Mouse (Mus musculus) megakaryocyte, embryonic 14.5 days (primary cell): ENCODE data around the gene Las1l.

ENCODE experiments used
- FLI1 ChIP-seq: IDR thresholded peaks from 2 replicates; pipeline ENCODE4 v1.6.1; 2012; ENCODE audit warnings: low read length, inconsistent platforms, mixed read lengths
- GATA1 ChIP-seq: IDR thresholded peaks from 3 replicates; pipeline ENCODE4 v1.6.1; 2012; ENCODE audit warnings: mixed read lengths, low read length, inconsistent platforms, borderline replicate concordance

DNA sequence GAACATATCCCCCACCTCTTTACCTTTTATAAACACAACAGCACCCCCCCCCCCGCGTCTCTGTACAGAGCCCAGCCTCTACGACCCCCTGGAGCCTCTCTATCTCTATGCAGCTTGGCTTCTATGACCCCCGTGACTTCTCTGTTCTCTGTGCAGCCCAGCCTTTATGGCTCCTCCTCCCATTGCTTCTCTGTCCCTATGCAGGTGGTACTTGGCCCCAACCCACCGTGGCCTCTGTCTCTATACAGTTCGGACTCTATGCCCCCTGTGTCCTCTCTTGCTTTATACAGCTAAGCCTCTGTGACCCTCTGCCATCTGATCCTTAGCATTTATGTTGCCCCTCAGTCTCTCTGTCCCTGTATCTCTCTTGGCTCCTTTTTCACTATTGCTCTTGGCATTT is 12.4 kb upstream of the Las1l start:
- TF ChIP-seq GATA1 (no peak), FLI1 (no peak)
